ENCODE assay signal across 16 mouse cellular contexts in the genomic region with DNA sequence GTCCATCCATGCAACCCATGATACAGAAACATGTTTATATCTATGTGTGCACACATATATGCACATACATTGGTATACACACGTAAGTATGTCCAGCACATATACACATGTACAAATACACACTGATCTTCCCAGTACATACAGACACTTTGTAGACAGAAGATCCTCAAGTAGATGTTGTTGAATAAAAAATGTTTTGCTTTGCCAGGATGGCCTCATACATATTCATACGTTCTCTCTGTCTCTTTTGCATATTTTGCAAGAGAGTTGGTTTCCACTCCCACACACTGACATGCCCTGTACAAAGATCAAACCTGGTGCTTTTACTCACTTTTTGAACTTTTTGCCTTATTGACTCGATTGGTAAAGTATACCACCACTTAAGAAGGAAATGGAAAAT.
"Had no signal": no experiment of that assay in that cellular context is flagged by ENCODE, and none has a peak within 500 bp of the region (broad histone marks: within the 10 kb centered on the region; RNA-seq: fewer than 3 reads in every experiment).

No protein-coding gene starts in this region.

- H3K9me3 ChIP-seq: liver, embryonic 13.5 days; liver, embryonic 15.5 days; midbrain, embryonic 13.5 days; midbrain, embryonic 15.5 days; neural tube, embryonic 12.5 days; stomach, embryonic 15.5 days had no signal

- H3K4me1 ChIP-seq: liver, embryonic 13.5 days; liver, embryonic 15.5 days; megakaryocyte, embryonic 14.5 days; midbrain, embryonic 13.5 days; midbrain, embryonic 15.5 days; neural tube, embryonic 12.5 days; stomach, embryonic 15.5 days had no signal

- H3K27ac ChIP-seq: liver, embryonic 13.5 days; liver, embryonic 15.5 days; macrophage; midbrain, embryonic 13.5 days; midbrain, embryonic 15.5 days; neural tube, embryonic 12.5 days; stomach, embryonic 15.5 days; stomach, postnatal 0 days had no signal

- H3K4me2 ChIP-seq: liver, embryonic 11.5 days; liver, embryonic 13.5 days; liver, embryonic 15.5 days; midbrain, embryonic 11.5 days; midbrain, embryonic 13.5 days; midbrain, embryonic 15.5 days; neural tube, embryonic 12.5 days; stomach, embryonic 15.5 days had no signal

- H3K27me3 ChIP-seq: liver, embryonic 13.5 days; liver, embryonic 15.5 days; megakaryocyte, embryonic 14.5 days; midbrain, embryonic 13.5 days; midbrain, embryonic 15.5 days; neural tube, embryonic 12.5 days; stomach, embryonic 15.5 days had no signal

- ATAC-seq: liver, postnatal 0 days; midbrain, embryonic 13.5 days; midbrain, embryonic 15.5 days had no signal

- H3K36me3 ChIP-seq: liver, embryonic 13.5 days; liver, embryonic 15.5 days; midbrain, embryonic 13.5 days; midbrain, embryonic 15.5 days; neural tube, embryonic 12.5 days; stomach, embryonic 15.5 days had no signal

- DNase-seq: liver, embryonic 13.5 days; liver, postnatal 0 days; right cerebral cortex, postnatal 14 days; thymus, adult 2 months; thymus, postnatal 25 days; thymus, postnatal 4 days had no signal

- H3K4me3 ChIP-seq: liver, embryonic 13.5 days; liver, embryonic 15.5 days; midbrain, embryonic 13.5 days; midbrain, embryonic 15.5 days; neural tube, embryonic 12.5 days; stomach, embryonic 15.5 days had no signal

- H3K9ac ChIP-seq: liver, embryonic 13.5 days; liver, embryonic 15.5 days; liver, postnatal 0 days; midbrain, embryonic 13.5 days; midbrain, embryonic 15.5 days; neural tube, embryonic 12.5 days; stomach, embryonic 15.5 days had no signal
